In the genomic region with DNA sequence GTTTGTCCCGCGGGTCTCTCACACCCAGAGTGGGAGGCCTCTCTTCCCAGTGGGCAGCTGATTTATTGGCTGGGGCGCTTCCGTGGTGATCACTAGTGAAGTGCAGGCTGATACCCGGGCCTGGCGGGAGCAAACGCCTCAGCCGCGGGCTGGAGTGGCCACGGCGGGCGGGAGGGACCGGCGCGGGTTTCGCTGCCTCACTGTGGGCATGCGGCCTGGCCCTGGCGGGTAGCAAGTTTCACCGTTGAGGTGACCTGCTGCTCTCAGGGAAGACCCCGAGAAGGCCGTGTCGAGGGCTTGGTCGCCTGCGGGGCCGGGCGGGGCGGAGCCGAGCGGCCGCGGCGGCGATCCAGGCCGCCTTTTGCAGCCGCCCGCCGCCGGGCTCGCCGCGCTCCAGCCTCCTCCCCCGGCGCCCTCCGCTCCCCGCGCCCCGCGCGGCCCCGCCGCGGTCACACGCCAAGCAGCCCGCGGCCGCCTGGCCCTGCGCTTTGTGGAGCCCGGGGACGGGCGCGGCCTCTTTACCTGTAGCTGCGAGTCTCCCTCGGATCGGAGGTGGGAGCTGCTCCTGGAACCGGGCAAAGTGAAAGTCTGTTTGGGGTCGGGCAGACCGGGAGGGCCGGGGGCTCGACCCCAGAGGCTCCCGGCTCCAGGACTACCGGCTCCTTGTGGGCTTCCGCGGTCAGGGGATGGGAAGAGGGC, we compare ENCODE assay signal across 8 mouse cellular contexts.
DNase-seq lines count a peak whose midpoint lies in the region; ATAC-seq and TF ChIP-seq lines count a peak whose summit lies in the region.

No protein-coding gene starts in this region.

- peak overlapping the region; percentile 63 for H3K4me3 ChIP-seq in forebrain, embryonic 10.5 days
- H3K4me3 ChIP-seq in heart, embryonic 14.5 days (ENCODE audit: control insufficient read depth in 1 of 2, insufficient read depth in 1 of 2, low read depth in 1 of 2, low read length in 2 of 2): peak overlapping the region; percentile 71 to 76
- peak overlapping the region; percentile 91 for H3K4me3 ChIP-seq in liver, postnatal 0 days (ENCODE audit: low read depth, low read length)
- peak overlapping the region; percentile 84 for H3K4me3 ChIP-seq in neural tube, embryonic 13.5 days
- peak overlapping the region; percentile 93 for H3K4me3 ChIP-seq in stomach, postnatal 0 days (ENCODE audit: low read depth, low read length)

- DNase-seq in CD8-positive naive resting alpha-beta T cell, adult 2 months (ENCODE audit: low read depth in 2 of 2, low spot score in 2 of 2): peak; percentile 37 to 49
- DNase-seq in c-Kit-negative CD71-positive TER-119-positive erythroid progenitor cells, embryonic 14.5 days (ENCODE audit: low read depth, low spot score): peak; percentile 36
- peak; percentile 74 for DNase-seq in forebrain, embryonic 10.5 days (ENCODE audit: extremely low spot score, low spot score)
- peak; percentile 84 for DNase-seq in kidney, postnatal 10 days
- peak; percentile 83 for DNase-seq in liver, postnatal 0 days
- peak; percentile 84 for DNase-seq in stomach, postnatal 0 days (ENCODE audit: low spot score)

- H3K9me3 ChIP-seq in forebrain, embryonic 10.5 days: no peaks in the 10 kb centered on the region
- no peaks in the 10 kb centered on the region for H3K9me3 ChIP-seq in heart, embryonic 14.5 days (ENCODE audit: control insufficient read depth, low read length)
- H3K9me3 ChIP-seq in liver, postnatal 0 days (ENCODE audit: low read length): no peaks in the 10 kb centered on the region
- no peaks in the 10 kb centered on the region for H3K9me3 ChIP-seq in neural tube, embryonic 13.5 days
- H3K9me3 ChIP-seq in stomach, postnatal 0 days (ENCODE audit: control insufficient read depth, low read length): no peaks in the 10 kb centered on the region

- H3K4me1 ChIP-seq in forebrain, embryonic 10.5 days: peaks cover 42% of the 10 kb centered on the region
- H3K4me1 ChIP-seq in heart, embryonic 14.5 days (ENCODE audit: control insufficient read depth in 2 of 2, insufficient read depth in 2 of 2, low read length in 2 of 2): peaks cover 13 to 26% of the 10 kb centered on the region in 2 experiments
- peaks cover 48% of the 10 kb centered on the region for H3K4me1 ChIP-seq in liver, postnatal 0 days (ENCODE audit: insufficient read depth)
- H3K4me1 ChIP-seq in neural tube, embryonic 13.5 days (replicated peaks): peaks cover 64% of the 10 kb centered on the region
- peaks cover 6% of the 10 kb centered on the region for H3K4me1 ChIP-seq in stomach, postnatal 0 days (replicated peaks; ENCODE audit: control insufficient read depth, insufficient read depth)

- no peaks in the 10 kb centered on the region for H3K27me3 ChIP-seq in forebrain, embryonic 10.5 days (ENCODE audit: poor library complexity, severe bottlenecking)
- no peaks in the 10 kb centered on the region for H3K27me3 ChIP-seq in heart, embryonic 14.5 days (ENCODE audit: control insufficient read depth, insufficient read depth, low read length)
- H3K27me3 ChIP-seq in liver, postnatal 0 days (ENCODE audit: insufficient read depth, low read length): no peaks in the 10 kb centered on the region
- no peaks in the 10 kb centered on the region for H3K27me3 ChIP-seq in neural tube, embryonic 13.5 days
- H3K27me3 ChIP-seq in stomach, postnatal 0 days (ENCODE audit: control insufficient read depth, insufficient read depth, low read length): no peaks in the 10 kb centered on the region

- WGBS in forebrain, embryonic 10.5 days: 2% methylated on average over 73 of the region's 73 CpGs
- WGBS in heart, embryonic 14.5 days: under 1% methylated on average over 64 of the region's 73 CpGs
- WGBS in liver, postnatal 0 days (ENCODE audit: insufficient replicate concordance): under 1% methylated on average over 52 of the region's 73 CpGs
- WGBS in neural tube, embryonic 13.5 days: under 1% methylated on average over 56 of the region's 73 CpGs
- WGBS in stomach, postnatal 0 days: 0% methylated on average over 55 of the region's 73 CpGs

- peak overlapping the region; percentile 91 for H3K27ac ChIP-seq in forebrain, embryonic 10.5 days
- H3K27ac ChIP-seq in heart, embryonic 14.5 days (replicated peaks in 1 of 2; ENCODE audit: control insufficient read depth in 1 of 2, insufficient read depth in 1 of 2, low read depth in 2 of 2, low read length in 2 of 2): peak overlapping the region; percentile 87 to 91
- peak overlapping the region; percentile 96 for H3K27ac ChIP-seq in liver, postnatal 0 days (ENCODE audit: low read depth)
- peak overlapping the region; percentile 95 for H3K27ac ChIP-seq in neural tube, embryonic 13.5 days (replicated peaks)
- peak overlapping the region; percentile 99 for H3K27ac ChIP-seq in stomach, postnatal 0 days (replicated peaks)

- peaks cover 26% of the 10 kb centered on the region for H3K36me3 ChIP-seq in forebrain, embryonic 10.5 days (replicated peaks)
- peaks cover 7% of the 10 kb centered on the region; the same call in 1 of the 2 replicates for H3K36me3 ChIP-seq in heart, embryonic 14.5 days (ENCODE audit: control insufficient read depth, insufficient read depth, low read length)
- H3K36me3 ChIP-seq in liver, postnatal 0 days (replicated peaks; ENCODE audit: insufficient read depth, low read length): peaks cover 6% of the 10 kb centered on the region; the same call in 1 of the 2 replicates
- H3K36me3 ChIP-seq in neural tube, embryonic 13.5 days: peaks cover 9% of the 10 kb centered on the region; the same call in 1 of the 2 replicates
- no peaks in the 10 kb centered on the region for H3K36me3 ChIP-seq in stomach, postnatal 0 days (ENCODE audit: control insufficient read depth, insufficient read depth, low read length)

- peak; percentile 84 for ATAC-seq in heart, embryonic 14.5 days (ENCODE audit: insufficient number of reproducible peaks, insufficient read depth, low FRiP score, low read depth)
- ATAC-seq in liver, postnatal 0 days: peak; percentile 88
- ATAC-seq in neural tube, embryonic 13.5 days (ENCODE audit: low read depth): peak; percentile 93
- peak; percentile 89 for ATAC-seq in stomach, postnatal 0 days (ENCODE audit: low FRiP score, low TSS enrichment)

- no peak for TF ChIP-seq CTCF in liver, postnatal 0 days (IDR thresholded peaks at IDR 0.05; ENCODE audit: low read depth)
- TF ChIP-seq CTCF in stomach, postnatal 0 days (IDR thresholded peaks at IDR 0.05; ENCODE audit: low read depth): no peak

- peak overlapping the region; percentile 90 for H3K9ac ChIP-seq in heart, embryonic 14.5 days (ENCODE audit: low read length)
- peak overlapping the region; percentile 93 for H3K9ac ChIP-seq in liver, postnatal 0 days (replicated peaks)
- peak overlapping the region; percentile 97 for H3K9ac ChIP-seq in neural tube, embryonic 13.5 days
- H3K9ac ChIP-seq in stomach, postnatal 0 days (ENCODE audit: low read length): peak overlapping the region; percentile 98

- TF ChIP-seq EP300 in liver, postnatal 0 days (IDR thresholded peaks at IDR 0.05; ENCODE audit: low read depth): no peak
- TF ChIP-seq EP300 in stomach, postnatal 0 days (optimal IDR thresholded peaks at IDR 0.05): no peak

- H3K4me2 ChIP-seq in heart, embryonic 14.5 days (ENCODE audit: low read length): peak overlapping the region; percentile 79
- peak overlapping the region; percentile 88 for H3K4me2 ChIP-seq in liver, postnatal 0 days (ENCODE audit: low read depth, low read length)
- peak overlapping the region; percentile 87 for H3K4me2 ChIP-seq in neural tube, embryonic 13.5 days
- H3K4me2 ChIP-seq in stomach, postnatal 0 days (replicated peaks; ENCODE audit: low read depth): peak overlapping the region; percentile 81

Comparison
In these comparisons a context has a peak if more than half of its experiments do, and no peak if none do; other contexts are left out.
1. Peak in every context shown above with its lines: DNase-seq, ATAC-seq, H3K4me3 ChIP-seq and H3K27ac ChIP-seq.